In the genomic region with DNA sequence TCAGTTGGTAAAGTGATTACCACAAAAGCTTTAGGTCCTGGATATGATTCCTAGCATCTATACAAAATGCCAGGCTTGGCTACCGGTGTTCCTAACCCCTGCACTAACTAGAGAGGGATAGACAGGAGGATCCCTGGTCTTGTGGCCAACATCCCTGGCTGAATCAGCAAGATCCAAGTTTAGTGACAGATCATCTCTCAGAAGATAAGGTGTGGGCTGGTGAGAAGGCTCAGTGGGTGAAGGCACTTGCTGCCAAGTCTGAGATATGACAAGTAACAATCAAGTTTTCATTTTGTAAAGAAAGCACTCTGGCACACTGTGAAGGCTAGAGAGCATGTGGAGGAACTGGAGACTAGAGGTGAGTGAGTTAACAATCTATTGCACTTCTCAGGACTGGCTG, we compare ENCODE assay signal across 17 mouse cellular contexts.
A peak's percentile ranks its signal among the peaks of the same experiment; 100 is the strongest.
DNase-seq lines count a peak whose midpoint lies in the region.
"Had no signal": no experiment of that assay in that cellular context is flagged by ENCODE, and none has a peak within 500 bp of the region (broad histone marks: within the 10 kb centered on the region; RNA-seq: fewer than 3 reads in every experiment).

No protein-coding gene starts in this region.

- DNase-seq in frontal cortex, postnatal 36 days (ENCODE audit: low spot score in 2 of 2): peak; percentile 26 to 45
- no peak for DNase-seq in frontal cortex, postnatal 10 days (ENCODE audit: low spot score in 2 of 2)
- peak; percentile 43 for DNase-seq in right cerebral cortex, adult 18-20 months
- DNase-seq in right cerebral cortex, postnatal 10 days (ENCODE audit: low spot score in 2 of 2): no peak
- peak; percentile 73 for DNase-seq in brain, adult 2 months (ENCODE audit: low read depth, low spot score)
- peak; percentile 20 to 48 for DNase-seq in right cerebral cortex, postnatal 36 days (ENCODE audit: low spot score in 2 of 2)
- no peak for DNase-seq in spleen, postnatal 14 days (ENCODE audit: low spot score in 2 of 2)
- DNase-seq: adrenal gland, adult 2 months; adrenal gland, postnatal 14 days; cerebellum, adult 18-20 months; cerebellum, adult 9-10 months; cerebellum, postnatal 14 days; gastrocnemius, postnatal 10 days; gastrocnemius, postnatal 36 days; heart, adult 2 months; heart, postnatal 14 days; heart, postnatal 4 days had no signal

Comparison
In these comparisons a context has a peak if more than half of its experiments do, and no peak if none do; other contexts are left out.
1. DNase-seq: peak in frontal cortex, postnatal 36 days (2 of 2), right cerebral cortex, adult 18-20 months (single experiment), brain, adult 2 months (single experiment) and right cerebral cortex, postnatal 36 days (2 of 2); none in frontal cortex, postnatal 10 days (0 of 2), right cerebral cortex, postnatal 10 days (0 of 2) and spleen, postnatal 14 days (0 of 2).